Mouse (Mus musculus) embryonic facial prominence, embryonic 14.5 days (tissue): ENCODE measurements around the gene Lamc3. TPM values are rescaled to one million over a fixed set of nuclear protein-coding genes. Genes with fewer than 3 reads are reported as not detected.

Experiments used
- ATAC-seq: fragments of 200-750 bp; cut with Nextera tagmentation; 2 replicates; pipeline ENCODE4 v1.8.0; 2017; ENCODE audit warnings: low read depth, moderate number of reproducible peaks, moderate TSS enrichment
- DNase-seq: peaks from one replicate; pipeline ENCODE4 v3.0.0-alpha.2; 2015; ENCODE audit warnings: low spot score
- H3K27ac ChIP-seq: fragments of 300-500 bp; sonication (generic); replicated peaks from 2 replicates; pipeline ENCODE4 v1.5.1; 2014; ENCODE audit warnings: low read depth, mild to moderate bottlenecking, low read length, moderate library complexity
- H3K27me3 ChIP-seq: fragments of 300-500 bp; sonication (generic); replicated peaks from 2 replicates; pipeline ENCODE4 v1.6.1; 2014; ENCODE audit warnings: low read length; ENCODE audit not compliant: control insufficient read depth, insufficient read depth
- H3K36me3 ChIP-seq: fragments of 300-500 bp; sonication (generic); 2 replicates; pipeline ENCODE4 v1.6.1; 2014; ENCODE audit warnings: low read length, mixed read lengths; ENCODE audit not compliant: control insufficient read depth, insufficient read depth
- H3K4me1 ChIP-seq: fragments of 300-500 bp; sonication (generic); 2 replicates; pipeline ENCODE4 v1.6.1; 2014; ENCODE audit warnings: antibody characterized with exemption, low read length; ENCODE audit not compliant: control insufficient read depth, insufficient read depth
- H3K4me2 ChIP-seq: fragments of 300-500 bp; sonication (generic); 2 replicates; pipeline ENCODE4 v1.6.1; 2014; ENCODE audit warnings: low read depth, mild to moderate bottlenecking, low read length, moderate library complexity, mixed read lengths
- H3K4me3 ChIP-seq: fragments of 300-500 bp; sonication (generic); 2 replicates; pipeline ENCODE4 v1.5.1; 2014; ENCODE audit warnings: low read depth, mild to moderate bottlenecking, low read length
- H3K9ac ChIP-seq: fragments of 300-500 bp; sonication (generic); 2 replicates; pipeline ENCODE4 v1.6.1; 2014; ENCODE audit warnings: low read depth, mild to moderate bottlenecking, low read length, moderate library complexity, mixed read lengths
- H3K9me3 ChIP-seq: fragments of 300-500 bp; sonication (generic); 2 replicates; pipeline ENCODE4 v1.6.1; 2016; ENCODE audit warnings: low read length; ENCODE audit not compliant: control insufficient read depth
- WGBS: fragments of 180-500 bp; shearing (Covaris S2); extraction: QIAGEN DNeasy Blood & Tissue Kit; methylation state at CpG from one replicate; pipeline ENCODE4 v1.1.7; 2014; 5-methylcytosine and 5-hydroxymethylcytosine counted together
- polyA plus RNA-seq: library from polyadenylated mRNA; unstranded; fragments of >200 nt; fragmentation: Nextera tagmentation; extraction: Ambion mirVana; gene quantifications from 2 replicates; pipeline ENCODE4 v1.2.1, GENCODE M21; 2014

Lamc3 gene
- polyA plus RNA-seq, 1 experiment from 2014 or later: 2.2 TPM

- Histone ChIP-seq H3K9ac (no peak overlapping the region), H3K4me3 (no peak overlapping the region), H3K4me2 (no peak overlapping the region), H3K27me3 (no peaks in the 10 kb centered on the region), H3K9me3 (no peaks in the 10 kb centered on the region), H3K27ac (peak overlapping the region; percentile 74), H3K36me3 (no peaks in the 10 kb centered on the region), H3K4me1 (no peaks in the 10 kb centered on the region)
- ATAC-seq: peak; percentile 79
- WGBS: 37% methylated on average over 8 of the region's 8 CpGs
- DNase-seq: peak; percentile 59
Measured at GRCm38 (mm10) chr2:31962501-31963224, 75.6 kb downstream of the Lamc3 start.

GRCm38 (mm10) chr2:31963491-31963890 is 76.4 kb downstream of the Lamc3 start:
- H3K27me3 ChIP-seq: no peaks in the 10 kb centered on the region
- DNase-seq: no peak
- no peak overlapping the region for H3K4me2 ChIP-seq
- H3K27ac ChIP-seq: peak overlapping the region; percentile 58
- no peak overlapping the region for H3K4me3 ChIP-seq
- no peak for ATAC-seq
- H3K36me3 ChIP-seq: no peaks in the 10 kb centered on the region
- no peaks in the 10 kb centered on the region for H3K4me1 ChIP-seq
- no peaks in the 10 kb centered on the region for H3K9me3 ChIP-seq
- 74% methylated on average over 7 of the region's 7 CpGs for whole genome bisulfite sequencing
- H3K9ac ChIP-seq: no peak overlapping the region

DNA sequence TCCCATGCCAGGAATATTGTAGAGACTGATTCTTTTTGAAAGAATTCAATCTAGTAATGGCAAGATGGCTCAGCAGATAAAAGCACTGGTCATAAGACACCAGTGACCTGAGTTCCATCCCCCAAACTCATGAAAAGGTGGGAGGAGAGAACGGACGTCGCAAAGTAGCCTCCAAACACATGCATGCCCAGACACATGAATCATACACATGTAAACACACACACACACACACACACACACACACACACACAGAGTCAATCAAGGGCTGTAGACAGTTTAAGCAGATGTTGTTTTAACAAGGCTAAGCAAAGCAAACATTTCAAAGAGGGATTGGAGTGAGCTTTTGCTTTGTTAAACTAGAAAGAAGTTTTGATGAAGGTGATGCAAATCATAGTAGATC is 77.1 kb downstream of the Lamc3 start:
- no peak overlapping the region for H3K9ac ChIP-seq
- H3K4me3 ChIP-seq: no peak overlapping the region
- no peaks in the 10 kb centered on the region for H3K4me1 ChIP-seq
- no peaks in the 10 kb centered on the region for H3K36me3 ChIP-seq
- 75% methylated on average over 3 of the region's 3 CpGs for WGBS
- DNase-seq: no peak
- H3K4me2 ChIP-seq: no peak overlapping the region
- no peaks in the 10 kb centered on the region for H3K9me3 ChIP-seq
- no peaks in the 10 kb centered on the region for H3K27me3 ChIP-seq
- no peak for ATAC-seq
- H3K27ac ChIP-seq: no peak overlapping the region

DNA sequence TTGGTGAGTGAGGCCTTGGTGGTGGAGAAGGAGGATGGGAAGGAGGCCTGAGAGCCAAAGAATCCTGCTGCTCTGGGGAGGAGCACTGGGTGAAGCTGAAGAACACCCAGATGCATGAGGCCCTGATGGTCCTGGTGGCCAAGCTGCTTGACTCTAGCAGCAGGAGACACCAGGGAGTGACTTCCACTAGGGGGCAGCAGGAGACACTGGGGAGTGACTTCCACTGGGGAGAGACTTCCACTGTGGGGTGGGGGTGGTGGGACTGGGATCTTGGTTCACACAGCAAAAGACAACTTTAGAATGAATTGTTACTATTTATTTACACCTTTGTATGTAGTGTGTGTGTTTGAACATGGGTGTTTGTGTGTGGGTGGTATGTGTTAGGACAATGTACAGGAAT is 78.0 kb downstream of the Lamc3 start:
- Histone ChIP-seq H3K27ac (no peak overlapping the region), H3K4me1 (no peaks in the 10 kb centered on the region), H3K36me3 (peaks cover 5% of the 10 kb centered on the region; the same call in 1 of the 2 replicates), H3K9ac (no peak overlapping the region), H3K4me3 (no peak overlapping the region), H3K27me3 (no peaks in the 10 kb centered on the region), H3K4me2 (no peak overlapping the region), H3K9me3 (no peaks in the 10 kb centered on the region)
- ATAC-seq (no peak), DNase-seq (no peak)

DNA sequence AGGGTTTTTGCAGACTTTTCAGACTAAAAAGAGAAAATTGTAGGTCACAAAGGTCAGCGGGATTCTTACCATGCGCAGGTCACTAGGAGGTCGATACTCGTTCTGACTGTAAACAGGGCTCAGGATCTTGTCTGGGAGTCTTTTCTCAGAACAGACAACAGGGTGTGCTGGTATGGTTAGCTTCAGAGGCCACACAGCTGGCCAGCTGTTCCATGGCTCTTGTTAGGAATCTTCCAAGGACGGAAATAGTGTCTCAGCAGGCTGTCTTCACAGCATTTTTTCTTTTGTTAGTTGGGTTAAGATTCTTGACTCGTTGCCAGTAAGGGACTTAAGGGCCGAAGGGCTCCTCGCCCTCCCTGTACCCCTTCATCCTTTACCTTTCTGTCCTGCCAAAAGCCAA is 79.7 kb downstream of the Lamc3 start:
- ATAC-seq: no peak
- Histone ChIP-seq H3K27ac (no peak overlapping the region), H3K27me3 (no peaks in the 10 kb centered on the region), H3K9me3 (no peaks in the 10 kb centered on the region), H3K9ac (no peak overlapping the region), H3K4me1 (no peaks in the 10 kb centered on the region), H3K4me2 (no peak overlapping the region), H3K4me3 (no peak overlapping the region), H3K36me3 (peaks cover 19% of the 10 kb centered on the region; the same call in 1 of the 2 replicates)
- 77% methylated on average over 8 of the region's 8 CpGs for WGBS
- DNase-seq: no peak

GRCm38 (mm10) chr2:31972589-31972988 is 85.5 kb downstream of the Lamc3 start:
- WGBS: 85% methylated on average over 4 of the region's 4 CpGs
- Histone ChIP-seq H3K4me3 (no peak overlapping the region), H3K9ac (no peak overlapping the region), H3K36me3 (peaks cover 32% of the 10 kb centered on the region), H3K27ac (no peak overlapping the region), H3K4me1 (peaks cover 7% of the 10 kb centered on the region; the same call in 1 of the 2 replicates), H3K4me2 (no peak overlapping the region), H3K9me3 (no peaks in the 10 kb centered on the region), H3K27me3 (no peaks in the 10 kb centered on the region)
- no peak for ATAC-seq
- DNase-seq: no peak

DNA sequence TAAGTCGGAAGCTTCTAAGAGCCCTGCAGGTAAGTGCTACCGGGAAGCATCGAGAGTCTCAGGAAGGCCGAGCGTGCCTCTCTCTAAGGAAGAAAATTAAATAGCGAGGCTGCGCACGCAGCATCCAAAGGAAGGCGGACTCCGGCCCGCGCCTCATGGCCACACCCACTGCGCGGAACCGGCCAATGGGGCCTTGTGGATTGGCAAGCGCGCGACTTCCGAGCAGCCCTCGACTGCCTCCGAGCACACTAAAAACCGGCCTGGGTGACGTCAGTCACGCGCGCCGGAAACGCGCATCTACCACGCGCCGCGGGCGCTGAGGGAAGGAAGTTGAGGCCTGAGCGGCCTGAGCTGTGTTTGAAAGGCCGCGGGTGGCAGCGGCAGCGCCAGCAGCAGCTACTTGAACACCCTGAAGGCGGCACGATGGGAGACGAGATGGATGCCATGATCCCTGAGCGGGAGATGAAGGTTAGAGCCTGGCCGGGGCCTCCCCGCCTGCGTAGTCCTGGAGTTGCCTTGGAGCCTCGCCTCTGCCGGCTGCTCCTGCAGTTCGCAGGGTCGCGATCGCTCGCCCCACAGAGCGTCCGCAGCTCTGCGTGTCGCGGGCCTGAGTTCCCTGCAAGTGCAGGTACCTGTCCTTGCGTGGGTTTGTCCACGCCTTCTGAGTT is 87.2 kb downstream of the Lamc3 start, which contains the start of gene Nup214:
Nup214 (plus strand) TSS at position 296 of the 668 bp plus-strand sequence.
- WGBS: under 1% methylated on average over 56 of the region's 60 CpGs
- peak; percentile 100 for ATAC-seq
- peaks cover 49% of the 10 kb centered on the region for H3K36me3 ChIP-seq

DNA sequence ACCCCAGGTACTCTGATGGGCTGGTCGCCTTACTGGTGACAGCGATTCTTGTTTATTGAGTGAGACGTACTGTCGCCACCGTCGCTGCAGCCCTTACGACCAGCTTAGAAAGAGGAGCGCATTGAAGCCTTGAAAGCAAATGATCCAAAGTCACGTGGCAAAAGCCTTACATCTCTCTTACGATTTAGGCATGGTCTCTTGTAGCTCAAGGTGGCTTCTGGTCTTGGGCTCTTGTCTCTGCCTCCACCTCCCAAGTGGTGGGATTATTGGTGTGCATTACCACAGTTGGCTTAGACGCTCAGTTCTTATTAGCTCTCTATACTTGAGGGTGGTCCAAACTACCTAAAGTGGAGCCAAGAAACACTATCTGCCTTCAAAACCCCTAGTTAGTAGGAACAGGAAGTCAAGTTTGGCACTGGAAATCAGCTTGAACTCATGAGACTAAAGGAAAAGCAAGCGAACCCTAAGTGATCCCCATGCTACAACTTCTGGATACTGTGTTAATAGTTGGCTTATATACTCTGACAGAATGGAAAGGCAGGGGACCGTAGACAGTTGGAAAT is 87.8 kb downstream of the Lamc3 start:
- Histone ChIP-seq H3K36me3 (peaks cover 51% of the 10 kb centered on the region), H3K4me1 (peaks cover 7% of the 10 kb centered on the region; the same call in 1 of the 2 replicates), H3K27me3 (no peaks in the 10 kb centered on the region), H3K9ac (peak overlapping the region; percentile 95), H3K4me3 (peak overlapping the region; percentile 90), H3K27ac (no peak overlapping the region; the same call in 1 of the 2 replicates), H3K4me2 (peak overlapping the region; percentile 95), H3K9me3 (no peaks in the 10 kb centered on the region)
- DNase-seq (no peak), ATAC-seq (no peak)
- 7% methylated on average over 13 of the region's 13 CpGs for WGBS

More for the DNA sequence above, 87.2 kb downstream of the Lamc3 start, which contains the start of gene Nup214:
- no peaks in the 10 kb centered on the region for H3K27me3 ChIP-seq
- H3K4me3 ChIP-seq: peak within 1 kb of the TSS; percentile 90
- H3K4me1 ChIP-seq: peaks cover 7% of the 10 kb centered on the region; the same call in 1 of the 2 replicates
- H3K4me2 ChIP-seq: peak within 1 kb of the TSS; percentile 95
- peak within 1 kb of the TSS; percentile 73 for H3K27ac ChIP-seq
- H3K9me3 ChIP-seq: no peaks in the 10 kb centered on the region
- peak; percentile 99 for DNase-seq
- peak within 1 kb of the TSS; percentile 95 for H3K9ac ChIP-seq
